Mouse (Mus musculus): ENCODE data around the gene D430041D05Rik. TPM values are rescaled to one million over a fixed set of nuclear protein-coding genes. Genes with fewer than 3 reads are reported as not detected.

Gene D430041D05Rik
- total RNA-seq, 1 experiment = 0.54 TPM

DNA sequence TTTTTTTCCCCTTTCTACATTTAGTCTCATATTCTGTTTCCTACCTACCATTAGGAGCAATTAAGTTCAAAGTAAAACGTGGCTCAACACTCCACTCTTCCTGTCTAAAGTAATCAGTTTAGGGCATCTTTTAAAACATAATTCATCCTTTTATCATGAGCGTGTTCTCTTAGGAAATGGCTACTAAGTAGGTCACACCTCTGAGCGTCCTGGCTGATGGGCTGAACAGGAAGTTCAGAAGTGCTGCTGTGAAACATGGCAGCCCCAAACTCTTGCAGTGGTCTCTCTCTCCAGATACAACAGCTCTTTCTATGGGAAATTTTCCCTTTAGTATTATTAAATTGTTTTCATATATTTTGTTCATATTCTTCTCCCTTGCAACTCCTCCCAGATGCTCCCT lies 223.7 kb downstream of the D430041D05Rik start:
- DNase-seq (ENCODE audit: low read depth, low spot score) = no peak
- in situ Hi-C loops (cut with MboI; ENCODE audit: low sequenced_read_pairs in 2 of 2, unreplicated experiment in 2 of 2) = no loop called here
- no peaks in the 10 kb centered on the region for H3K9me3 ChIP-seq (ENCODE audit: control insufficient read depth, insufficient read depth, low read depth, low read length)
- H3K36me3 ChIP-seq (ENCODE audit: control insufficient read depth, insufficient read depth, low read length, poor library complexity, severe bottlenecking) = no peaks in the 10 kb centered on the region
- H3K4me3 ChIP-seq (ENCODE audit: insufficient read depth in 1 of 2, low read depth in 1 of 2, low read length in 2 of 2, poor library complexity in 1 of 2, severe bottlenecking in 1 of 2) = no peak overlapping the region
- H3K4me1 ChIP-seq (ENCODE audit: control insufficient read depth in 2 of 2, insufficient read depth in 2 of 2, low read length in 2 of 2, poor library complexity in 1 of 2) = no peaks in the 10 kb centered on the region; a peak in 1 of 4 replicates
- TF ChIP-seq ZC3H11A (IDR thresholded peaks at IDR 0.05; ENCODE audit: borderline replicate concordance, low read depth, low read length) (no peak), MAFK (IDR thresholded peaks at IDR 0.05; ENCODE audit: insufficient read depth, low read depth, low read length) (no peak), CHD2 (IDR thresholded peaks at IDR 0.05; ENCODE audit: low read depth, low read length) (no peak), HCFC1 (IDR thresholded peaks at IDR 0.05; ENCODE audit: borderline replicate concordance, insufficient read depth, low read length) (no peak), ZNF384 (IDR thresholded peaks at IDR 0.05; ENCODE audit: low read depth, low read length) (no peak)
- no peak overlapping the region for H3K27ac ChIP-seq (ENCODE audit: insufficient read depth, low read depth, low read length, poor library complexity, severe bottlenecking)
- H3K9ac ChIP-seq (ENCODE audit: insufficient read depth, low read depth, low read length, poor library complexity, severe bottlenecking) = no peak overlapping the region

DNA sequence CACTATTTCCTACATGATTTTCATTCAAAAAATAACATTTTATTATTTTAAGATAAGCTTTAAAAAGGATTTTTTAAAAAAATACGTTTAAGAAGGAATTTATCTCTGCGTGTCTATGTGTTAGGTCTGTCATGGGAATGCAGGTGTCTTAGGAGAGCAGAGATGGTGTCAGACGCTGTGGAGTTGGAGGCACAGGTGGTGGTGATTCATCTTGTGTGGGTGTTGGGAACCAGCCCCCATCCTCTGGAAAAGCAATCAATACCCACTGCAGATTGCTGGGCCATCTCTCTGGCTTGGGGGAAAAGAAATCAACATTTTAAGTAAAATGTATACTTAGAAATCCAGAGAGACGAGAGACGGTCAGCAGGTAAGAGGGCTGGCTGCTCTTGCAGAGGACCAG lies 225.2 kb downstream of the D430041D05Rik start:
- no peak for TF ChIP-seq HCFC1 (IDR thresholded peaks at IDR 0.05; ENCODE audit: borderline replicate concordance, insufficient read depth, low read length)
- no peak for TF ChIP-seq ZC3H11A (IDR thresholded peaks at IDR 0.05; ENCODE audit: borderline replicate concordance, low read depth, low read length)
- TF ChIP-seq CHD2 (IDR thresholded peaks at IDR 0.05; ENCODE audit: low read depth, low read length) = no peak
- Histone ChIP-seq H3K36me3 (ENCODE audit: control insufficient read depth, insufficient read depth, low read length, poor library complexity, severe bottlenecking) (no peaks in the 10 kb centered on the region), H3K27ac (ENCODE audit: insufficient read depth, low read depth, low read length, poor library complexity, severe bottlenecking) (no peak overlapping the region), H3K4me1 (ENCODE audit: control insufficient read depth in 2 of 2, insufficient read depth in 2 of 2, low read length in 2 of 2, poor library complexity in 1 of 2) (no peaks in the 10 kb centered on the region; a peak in 1 of 4 replicates), H3K9me3 (ENCODE audit: control insufficient read depth, insufficient read depth, low read depth, low read length) (no peaks in the 10 kb centered on the region), H3K4me3 (ENCODE audit: insufficient read depth in 1 of 2, low read depth in 1 of 2, low read length in 2 of 2, poor library complexity in 1 of 2, severe bottlenecking in 1 of 2) (no peak overlapping the region), H3K9ac (ENCODE audit: insufficient read depth, low read depth, low read length, poor library complexity, severe bottlenecking) (no peak overlapping the region)
- in situ Hi-C loops (cut with MboI; ENCODE audit: low sequenced_read_pairs in 2 of 2, unreplicated experiment in 2 of 2) = no loop called here
- DNase-seq (ENCODE audit: low read depth, low spot score) = no peak

DNA sequence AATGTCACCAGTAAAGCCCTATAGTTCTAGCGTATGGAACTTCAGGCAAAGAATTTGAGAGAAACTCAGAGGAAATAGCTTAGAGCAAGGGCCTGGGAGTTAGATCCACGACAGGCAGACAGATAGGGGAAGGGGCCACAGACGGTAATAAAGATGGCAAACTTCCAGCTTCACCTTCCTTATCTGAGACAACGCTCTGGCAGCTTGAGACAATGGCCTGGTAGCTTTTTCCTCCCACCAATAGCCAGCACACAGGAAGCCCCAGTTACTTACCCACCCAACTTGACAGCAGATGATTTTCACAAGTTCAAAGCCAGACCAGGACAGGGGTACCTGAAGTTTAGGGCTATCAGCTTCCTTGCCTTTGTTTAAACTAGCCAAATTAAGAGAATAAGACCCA lies 226.5 kb downstream of the D430041D05Rik start:
- no peak overlapping the region for H3K27ac ChIP-seq (ENCODE audit: insufficient read depth, low read depth, low read length, poor library complexity, severe bottlenecking)
- no peaks in the 10 kb centered on the region for H3K9me3 ChIP-seq (ENCODE audit: control insufficient read depth, insufficient read depth, low read depth, low read length)
- in situ Hi-C loops (cut with MboI; ENCODE audit: low sequenced_read_pairs in 2 of 2, unreplicated experiment in 2 of 2) = no loop called here
- H3K36me3 ChIP-seq (ENCODE audit: control insufficient read depth, insufficient read depth, low read length, poor library complexity, severe bottlenecking) = no peaks in the 10 kb centered on the region
- TF ChIP-seq ZC3H11A (IDR thresholded peaks at IDR 0.05; ENCODE audit: borderline replicate concordance, low read depth, low read length) (no peak), ZNF384 (IDR thresholded peaks at IDR 0.05; ENCODE audit: low read depth, low read length) (no peak), CHD2 (IDR thresholded peaks at IDR 0.05; ENCODE audit: low read depth, low read length) (no peak), MAFK (IDR thresholded peaks at IDR 0.05; ENCODE audit: insufficient read depth, low read depth, low read length) (no peak), HCFC1 (IDR thresholded peaks at IDR 0.05; ENCODE audit: borderline replicate concordance, insufficient read depth, low read length) (no peak)
- no peak overlapping the region for H3K9ac ChIP-seq (ENCODE audit: insufficient read depth, low read depth, low read length, poor library complexity, severe bottlenecking)
- DNase-seq (ENCODE audit: low read depth, low spot score) = no peak
- no peaks in the 10 kb centered on the region; a peak in 1 of 4 replicates for H3K4me1 ChIP-seq (ENCODE audit: control insufficient read depth in 2 of 2, insufficient read depth in 2 of 2, low read length in 2 of 2, poor library complexity in 1 of 2)
- no peak overlapping the region for H3K4me3 ChIP-seq (ENCODE audit: insufficient read depth in 1 of 2, low read depth in 1 of 2, low read length in 2 of 2, poor library complexity in 1 of 2, severe bottlenecking in 1 of 2)

DNA sequence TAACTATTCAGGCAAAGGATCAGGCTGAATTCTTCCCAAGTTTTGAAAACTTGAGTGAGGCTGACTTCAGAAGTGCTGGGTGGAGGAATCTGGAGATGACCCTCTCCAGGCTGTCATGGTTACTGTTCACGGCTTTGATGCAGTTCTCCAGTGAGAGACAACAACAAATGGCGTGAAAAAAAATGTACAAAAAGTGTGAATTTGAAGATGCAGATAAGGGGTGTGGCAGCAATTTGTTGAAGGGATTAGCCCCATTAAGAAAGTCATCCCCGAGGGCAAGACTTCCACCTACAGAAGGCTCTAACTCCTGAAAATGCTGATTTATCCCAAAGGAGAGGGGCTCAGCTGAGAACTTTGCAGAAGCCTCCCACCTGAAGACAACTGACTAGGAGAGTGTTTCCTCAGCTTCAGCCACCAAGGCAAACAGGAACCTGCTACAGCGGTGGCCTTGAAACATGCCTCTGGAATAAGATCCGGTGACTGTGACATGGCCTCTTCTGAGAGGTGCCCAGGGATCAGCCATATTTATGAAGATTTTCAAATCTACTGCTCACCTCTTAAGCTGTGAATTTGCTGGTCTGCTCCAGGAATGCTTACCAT lies 227.5 kb downstream of the D430041D05Rik start:
- DNase-seq (ENCODE audit: low read depth, low spot score) = no peak
- no peaks in the 10 kb centered on the region; a peak in 1 of 4 replicates for H3K4me1 ChIP-seq (ENCODE audit: control insufficient read depth in 2 of 2, insufficient read depth in 2 of 2, low read length in 2 of 2, poor library complexity in 1 of 2)
- H3K9me3 ChIP-seq (ENCODE audit: control insufficient read depth, insufficient read depth, low read depth, low read length) = no peaks in the 10 kb centered on the region
- H3K9ac ChIP-seq (ENCODE audit: insufficient read depth, low read depth, low read length, poor library complexity, severe bottlenecking) = no peak overlapping the region
- no peak overlapping the region for H3K4me3 ChIP-seq (ENCODE audit: insufficient read depth in 1 of 2, low read depth in 1 of 2, low read length in 2 of 2, poor library complexity in 1 of 2, severe bottlenecking in 1 of 2)
- TF ChIP-seq CHD2 (IDR thresholded peaks at IDR 0.05; ENCODE audit: low read depth, low read length) = no peak
- no peak for TF ChIP-seq ZC3H11A (IDR thresholded peaks at IDR 0.05; ENCODE audit: borderline replicate concordance, low read depth, low read length)
- TF ChIP-seq ZNF384 (IDR thresholded peaks at IDR 0.05; ENCODE audit: low read depth, low read length) = no peak
- TF ChIP-seq MAFK (IDR thresholded peaks at IDR 0.05; ENCODE audit: insufficient read depth, low read depth, low read length) = no peak
- TF ChIP-seq HCFC1 (IDR thresholded peaks at IDR 0.05; ENCODE audit: borderline replicate concordance, insufficient read depth, low read length) = no peak
- in situ Hi-C loops (cut with MboI; ENCODE audit: low sequenced_read_pairs in 2 of 2, unreplicated experiment in 2 of 2) = no loop called here
- no peaks in the 10 kb centered on the region for H3K36me3 ChIP-seq (ENCODE audit: control insufficient read depth, insufficient read depth, low read length, poor library complexity, severe bottlenecking)
- no peak overlapping the region for H3K27ac ChIP-seq (ENCODE audit: insufficient read depth, low read depth, low read length, poor library complexity, severe bottlenecking)

DNA sequence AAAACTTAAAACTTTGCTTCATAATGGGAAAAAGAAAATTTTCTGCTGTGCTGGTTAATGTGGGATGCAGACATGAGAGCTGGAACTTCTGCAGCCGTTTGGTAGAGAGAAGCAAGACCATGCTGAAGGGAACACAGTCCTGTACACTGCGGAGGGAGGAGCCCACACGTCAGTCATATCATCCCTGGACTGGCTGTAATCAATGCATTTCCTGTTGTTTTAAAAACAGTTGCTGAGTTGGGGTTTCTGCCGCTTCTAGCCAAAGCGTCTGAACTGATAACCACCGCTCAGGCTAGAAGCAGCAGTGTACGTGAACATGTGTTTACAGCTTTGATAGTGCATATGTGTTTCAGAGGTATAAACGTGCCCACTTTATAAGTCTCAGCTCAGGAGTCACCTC lies 231.2 kb downstream of the D430041D05Rik start:
- no peak overlapping the region for H3K27ac ChIP-seq (ENCODE audit: insufficient read depth, low read depth, low read length, poor library complexity, severe bottlenecking)
- no peak for DNase-seq (ENCODE audit: low read depth, low spot score)
- in situ Hi-C loops (cut with MboI; ENCODE audit: low sequenced_read_pairs in 2 of 2, unreplicated experiment in 2 of 2) = no loop called here
- TF ChIP-seq MAFK (IDR thresholded peaks at IDR 0.05; ENCODE audit: insufficient read depth, low read depth, low read length) = no peak
- TF ChIP-seq HCFC1 (IDR thresholded peaks at IDR 0.05; ENCODE audit: borderline replicate concordance, insufficient read depth, low read length) = no peak
- no peak for TF ChIP-seq ZC3H11A (IDR thresholded peaks at IDR 0.05; ENCODE audit: borderline replicate concordance, low read depth, low read length)
- TF ChIP-seq ZNF384 (IDR thresholded peaks at IDR 0.05; ENCODE audit: low read depth, low read length) = no peak
- no peak for TF ChIP-seq CHD2 (IDR thresholded peaks at IDR 0.05; ENCODE audit: low read depth, low read length)
- H3K4me3 ChIP-seq (ENCODE audit: insufficient read depth in 1 of 2, low read depth in 1 of 2, low read length in 2 of 2, poor library complexity in 1 of 2, severe bottlenecking in 1 of 2) = no peak overlapping the region
- no peak overlapping the region for H3K9ac ChIP-seq (ENCODE audit: insufficient read depth, low read depth, low read length, poor library complexity, severe bottlenecking)
- no peaks in the 10 kb centered on the region for H3K36me3 ChIP-seq (ENCODE audit: control insufficient read depth, insufficient read depth, low read length, poor library complexity, severe bottlenecking)
- H3K9me3 ChIP-seq (ENCODE audit: control insufficient read depth, insufficient read depth, low read depth, low read length) = no peaks in the 10 kb centered on the region
- peaks cover 0 to 3% of the 10 kb centered on the region in 2 experiments; a peak in 1 of 4 replicates for H3K4me1 ChIP-seq (ENCODE audit: control insufficient read depth in 2 of 2, insufficient read depth in 2 of 2, low read length in 2 of 2, poor library complexity in 1 of 2)

Data from ES-E14 (cell line).